Mouse (Mus musculus) CH12.LX (cell line): ENCODE results near the gene Fhl2. TPM values are rescaled to one million over a fixed set of nuclear protein-coding genes. Genes with fewer than 3 reads are reported as not detected.

Experiments
- DNase-seq: peaks from one replicate; pipeline ENCODE4 v3.0.0-alpha.2; 2013; ENCODE audit errors: extremely low read depth
- H3K27ac ChIP-seq: 2 replicates; pipeline ENCODE4 v1.5.1; 2012; ENCODE audit warnings: low read depth, mild to moderate bottlenecking, control low read depth, moderate library complexity; ENCODE audit not compliant: insufficient read depth
- H3K27me3 ChIP-seq: replicated peaks from 2 replicates; pipeline ENCODE3; 2012; ENCODE audit warnings: inconsistent platforms
- H3K36me3 ChIP-seq, 2 experiments: replicated peaks in 1 of 2; 2 replicates each; pipeline versions ENCODE3 to v1.6.1; 2012; ENCODE audit warnings: inconsistent platforms in 1 of 2, low read length in 1 of 2, mild to moderate bottlenecking in 1 of 2, mixed read lengths in 1 of 2, moderate library complexity in 1 of 2; ENCODE audit not compliant: control insufficient read depth in 1 of 2, insufficient read depth in 1 of 2
- H3K4me1 ChIP-seq, 2 experiments: 2 replicates each; pipeline ENCODE4 v1.6.1; 2012; ENCODE audit warnings: inconsistent platforms in 1 of 2, moderate library complexity in 1 of 2; ENCODE audit not compliant: insufficient read depth in 2 of 2, control insufficient read depth in 1 of 2
- H3K4me2 ChIP-seq: 2 replicates; pipeline ENCODE4 v1.6.1; 2012; ENCODE audit warnings: low read depth, mild to moderate bottlenecking, control low read depth; ENCODE audit not compliant: poor library complexity, insufficient read depth, severe bottlenecking
- H3K4me3 ChIP-seq, 3 experiments: fragments of 150-350 bp in 1 of 3; sonication (generic) in 1 of 3; replicated peaks in 1 of 3; 2 replicates each; pipeline versions ENCODE3 to v1.5.1; 2011 to 2012; ENCODE audit warnings: low read depth in 2 of 3, low read length in 2 of 3, mild to moderate bottlenecking in 2 of 3, moderate library complexity in 2 of 3, control low read depth in 1 of 3, improper control_type of control experiment in 1 of 3, inconsistent platforms in 1 of 3, mixed read lengths in 1 of 3; ENCODE audit not compliant: poor library complexity in 1 of 3
- H3K79me2 ChIP-seq: replicated peaks from 2 replicates; pipeline ENCODE4 v1.6.1; 2012; ENCODE audit warnings: mild to moderate bottlenecking, moderate library complexity; ENCODE audit not compliant: control insufficient read depth, poor library complexity, insufficient read depth, severe bottlenecking; ENCODE audit errors: extremely low read depth
- H3K9ac ChIP-seq: 2 replicates; pipeline ENCODE4 v1.6.1; 2012; ENCODE audit warnings: low read depth, mild to moderate bottlenecking, control low read depth, moderate library complexity; ENCODE audit not compliant: insufficient read depth
- H3K9me3 ChIP-seq: replicated peaks from 2 replicates; pipeline ENCODE3; 2012; ENCODE audit warnings: low read length, inconsistent platforms, mixed read lengths
- BHLHE40 ChIP-seq: IDR thresholded peaks from 2 replicates; pipeline ENCODE4 v1.6.1; 2011; ENCODE audit warnings: mild to moderate bottlenecking, low read depth, low read length, improper control_type of control experiment
- CHD1 ChIP-seq: IDR thresholded peaks from 2 replicates; pipeline ENCODE4 v1.6.1; 2012; ENCODE audit warnings: low read depth, low read length, improper control_type of control experiment, inconsistent platforms
- CHD2 ChIP-seq: IDR thresholded peaks from 2 replicates; pipeline ENCODE4 v1.6.1; 2011; ENCODE audit warnings: low read length, improper control_type of control experiment
- E2F4 ChIP-seq: IDR thresholded peaks from 2 replicates; pipeline ENCODE4 v1.6.1; 2011; ENCODE audit warnings: low read depth, low read length, improper control_type of control experiment; ENCODE audit not compliant: insufficient replicate concordance
- ELF1 ChIP-seq: IDR thresholded peaks from 2 replicates; pipeline ENCODE4 v1.6.1; 2014; ENCODE audit warnings: low read depth, mild to moderate bottlenecking, inconsistent platforms, low read length, improper control_type of control experiment
- KAT2A ChIP-seq: IDR thresholded peaks from 2 replicates; pipeline ENCODE4 v1.6.1; 2012; ENCODE audit warnings: low read length, improper control_type of control experiment, inconsistent platforms; ENCODE audit not compliant: insufficient replicate concordance
- MAX ChIP-seq: IDR thresholded peaks from 2 replicates; pipeline ENCODE4 v1.6.1; 2011; ENCODE audit warnings: low read length, improper control_type of control experiment
- MAZ ChIP-seq: IDR thresholded peaks from 2 replicates; pipeline ENCODE4 v1.6.1; 2012; ENCODE audit warnings: low read depth, mild to moderate bottlenecking, inconsistent platforms, low read length, improper control_type of control experiment, moderate library complexity
- PAX5 ChIP-seq: IDR thresholded peaks from 2 replicates; pipeline ENCODE4 v1.6.1; 2012; ENCODE audit warnings: low read length, inconsistent platforms, mixed read lengths
- POLR2A ChIP-seq: IDR thresholded peaks from 2 replicates; pipeline ENCODE4 v1.6.1; 2011; ENCODE audit warnings: low read depth, mild to moderate bottlenecking, improper control_type of control experiment, low read length
- POLR2AphosphoS2 ChIP-seq: IDR thresholded peaks from 2 replicates; pipeline ENCODE4 v1.6.1; 2011; ENCODE audit warnings: low read depth, low read length, improper control_type of control experiment
- RAD21 ChIP-seq: IDR thresholded peaks from 2 replicates; pipeline ENCODE4 v1.6.1; 2011; ENCODE audit warnings: low read depth, mild to moderate bottlenecking, low read length, improper control_type of control experiment, moderate library complexity
- SIN3A ChIP-seq: IDR thresholded peaks from 2 replicates; pipeline ENCODE4 v1.6.1; 2012; ENCODE audit warnings: low read length, improper control_type of control experiment, inconsistent platforms
- UBTF ChIP-seq: IDR thresholded peaks from 2 replicates; pipeline ENCODE4 v1.6.1; 2012; ENCODE audit warnings: low read depth, mild to moderate bottlenecking, inconsistent platforms, low read length, improper control_type of control experiment, moderate library complexity
- ZC3H11A ChIP-seq: IDR thresholded peaks from 2 replicates; pipeline ENCODE4 v1.6.1; 2012; ENCODE audit warnings: low read depth, mild to moderate bottlenecking, inconsistent platforms, low read length, improper control_type of control experiment
- ZKSCAN1 ChIP-seq: IDR thresholded peaks from 2 replicates; pipeline ENCODE4 v1.6.1; 2012; ENCODE audit warnings: low read depth, inconsistent platforms, low read length, improper control_type of control experiment, borderline replicate concordance
- ZMIZ1 ChIP-seq: IDR thresholded peaks from 2 replicates; pipeline ENCODE4 v1.6.1; 2012; ENCODE audit warnings: low read depth, mild to moderate bottlenecking, inconsistent platforms, low read length, improper control_type of control experiment
- ZNF384 ChIP-seq: IDR thresholded peaks from 2 replicates; pipeline ENCODE4 v1.6.1; 2012; ENCODE audit warnings: low read depth, low read length, improper control_type of control experiment, inconsistent platforms
- dilution Hi-C: fragments of 300-500 bp; cut with MboI; formaldehyde crosslinking; loops from 2 replicates; pipeline ENCODE4 v1.14.3; 2020; ENCODE audit warnings: low sequenced_read_pairs; ENCODE audit not compliant: extremely low pct_unique_long_range_greater_than_20kb, extremely low pct_ligation_motif_present
- in situ Hi-C: fragments of 300-500 bp; cut with MboI; formaldehyde crosslinking; loops from 3 replicates; pipeline ENCODE4 v1.14.3; 2019; ENCODE audit warnings: low sequenced_read_pairs, low pct_ligation_motif_present, low pct_unique_long_range_greater_than_20kb, mixed read lengths
- polyA plus RNA-seq: library from polyadenylated mRNA; unstranded; fragments of >175 nt; gene quantifications from 2 replicates; pipeline ENCODE4 v1.2.1, GENCODE M21; 2012; ENCODE audit warnings: low read depth; ENCODE audit not compliant: insufficient read length
- total RNA-seq, 2 experiments: library from RNA; depleted of rRNA; stranded (reverse); fragments of 300-350 nt in 1 of 2; fragments of >200 nt in 1 of 2; gene quantifications; 2 replicates each; pipeline ENCODE4 v1.2.3; 2012 to 2014

Fhl2 gene
- total and polyA plus RNA-seq, 3 experiments, result 0.13 to 0.21 (median 0.14) TPM

- Histone ChIP-seq H3K4me1 (no peaks in the 10 kb centered on the region), H3K36me3 (no peaks in the 10 kb centered on the region), H3K4me3 (no peak overlapping the region), H3K79me2 (no peaks in the 10 kb centered on the region), H3K4me2 (no peak overlapping the region), H3K27me3 (no peaks in the 10 kb centered on the region), H3K27ac (no peak overlapping the region), H3K9me3 (no peaks in the 10 kb centered on the region), H3K9ac (no peak overlapping the region)
- TF ChIP-seq ZKSCAN1, result no peak
- TF ChIP-seq MAX, result no peak
- TF ChIP-seq PAX5, result no peak
- no peak for TF ChIP-seq UBTF
- TF ChIP-seq BHLHE40, result no peak
- no peak for TF ChIP-seq RAD21
- no peak for TF ChIP-seq ZNF384
- TF ChIP-seq SIN3A, result no peak
- in situ Hi-C loops, result no loop called here
- no peak for DNase-seq
- dilution Hi-C loops, result no loop called here
Measured at GRCm38 (mm10) chr1:43210285-43210684, 13.5 kb upstream of the Fhl2 start.

DNA sequence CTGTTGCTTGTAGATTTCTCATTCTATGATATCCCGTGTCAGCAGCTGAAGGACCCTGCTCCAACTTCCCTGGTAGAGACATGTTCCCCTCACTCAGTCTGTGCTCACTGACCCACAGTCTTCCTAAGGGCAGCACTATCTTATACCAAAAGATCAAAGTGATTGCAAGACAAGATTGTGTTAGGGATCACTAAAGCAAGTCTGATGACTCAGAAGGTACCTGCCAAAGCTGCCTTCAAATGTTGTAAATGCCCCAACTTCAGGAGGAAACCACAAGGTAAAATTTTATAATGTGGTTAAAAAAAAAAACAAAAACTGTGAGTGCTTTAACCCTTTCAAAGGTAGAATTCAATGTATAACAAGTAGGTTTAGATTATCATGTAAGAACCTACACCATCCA lies 10.4 kb upstream of the Fhl2 start:
- Histone ChIP-seq H3K9ac (no peak overlapping the region), H3K79me2 (no peaks in the 10 kb centered on the region), H3K27me3 (no peaks in the 10 kb centered on the region), H3K4me2 (no peak overlapping the region), H3K9me3 (no peaks in the 10 kb centered on the region), H3K36me3 (no peaks in the 10 kb centered on the region), H3K4me1 (peaks cover 6 to 13% of the 10 kb centered on the region in 2 experiments; a peak in 3 of 4 replicates), H3K27ac (no peak overlapping the region), H3K4me3 (no peak overlapping the region)
- DNase-seq, result no peak
- dilution Hi-C loops (no loop called here), in situ Hi-C loops (no loop called here)
- TF ChIP-seq CHD2 (no peak), POLR2AphosphoS2 (no peak), MAZ (no peak), POLR2A (no peak), ELF1 (no peak), KAT2A (no peak), ZC3H11A (no peak), BHLHE40 (no peak), ZMIZ1 (no peak), RAD21 (no peak), E2F4 (no peak), CHD1 (no peak)
